Mouse (Mus musculus): ENCODE results near the gene Cxcl2. TPM values are rescaled to one million over a fixed set of nuclear protein-coding genes. Genes with fewer than 3 reads are reported as not detected.
A peak's percentile ranks its signal among the peaks of the same experiment; 100 is the strongest.

The Cxcl2 gene
- polyA plus RNA-seq, 1 experiment from 2014 or later: not detected

- Histone ChIP-seq H3K9me3 (no peaks in the 10 kb centered on the region), H3K27me3 (peaks cover 16% of the 10 kb centered on the region), H3K4me1 (replicated peaks) (peaks cover 22% of the 10 kb centered on the region), H3K9ac (no peak overlapping the region), H3K36me3 (no peaks in the 10 kb centered on the region), H3K27ac (replicated peaks) (no peak overlapping the region), H3K4me3 (no peak overlapping the region), H3K4me2 (no peak overlapping the region)
- ATAC-seq (ENCODE audit: low read depth): no peak
- 74% methylated on average over 7 of the region's 7 CpGs for WGBS
These were observed 3.0 kb upstream of the Cxcl2 start for GRCm38 (mm10) chr5:90900688-90901087.

GRCm38 (mm10) chr5:90902380-90903260 is 1.1 kb upstream of the Cxcl2 start:
- Histone ChIP-seq H3K4me3 (peak overlapping the region; percentile 32), H3K36me3 (no peaks in the 10 kb centered on the region), H3K27ac (replicated peaks) (no peak overlapping the region), H3K27me3 (peaks cover 20% of the 10 kb centered on the region), H3K9ac (peak overlapping the region; percentile 54; the same call in 1 of the 2 replicates), H3K9me3 (no peaks in the 10 kb centered on the region), H3K4me1 (replicated peaks) (peaks cover 22% of the 10 kb centered on the region), H3K4me2 (peak overlapping the region; percentile 65)
- WGBS: 13% methylated on average over 10 of the region's 10 CpGs
- ATAC-seq (ENCODE audit: low read depth): peak; percentile 73; the same call in 1 of the 2 replicates

GRCm38 (mm10) chr5:90908983-90909382 is 5.3 kb downstream of the Cxcl2 start:
- Histone ChIP-seq H3K4me1 (replicated peaks) (0 out of 2 replicates have a peak, but pooled peaks cover under 1% of the 10 kb centered on the region), H3K4me3 (no peak overlapping the region), H3K9me3 (no peaks in the 10 kb centered on the region), H3K4me2 (no peak overlapping the region), H3K36me3 (no peaks in the 10 kb centered on the region), H3K9ac (no peak overlapping the region), H3K27me3 (peaks cover 15% of the 10 kb centered on the region), H3K27ac (replicated peaks) (no peak overlapping the region)
- 3% methylated on average over 2 of the region's 2 CpGs for WGBS
- ATAC-seq (ENCODE audit: low read depth): no peak

GRCm38 (mm10) chr5:90919495-90919894 is 15.8 kb downstream of the Cxcl2 start:
- WGBS: 85% methylated on average over 2 of the region's 2 CpGs
- Histone ChIP-seq H3K4me1 (replicated peaks) (no peaks in the 10 kb centered on the region), H3K9me3 (no peaks in the 10 kb centered on the region), H3K9ac (no peak overlapping the region), H3K4me3 (no peak overlapping the region), H3K36me3 (no peaks in the 10 kb centered on the region), H3K27me3 (no peaks in the 10 kb centered on the region), H3K27ac (replicated peaks) (no peak overlapping the region), H3K4me2 (no peak overlapping the region)
- no peak for ATAC-seq (ENCODE audit: low read depth)

GRCm38 (mm10) chr5:90922958-90923357 is 19.3 kb downstream of the Cxcl2 start:
- no peaks in the 10 kb centered on the region for H3K27me3 ChIP-seq
- H3K27ac ChIP-seq (replicated peaks): no peak overlapping the region
- no peak overlapping the region for H3K4me3 ChIP-seq
- 93% methylated on average over 4 of the region's 4 CpGs for WGBS
- H3K4me1 ChIP-seq (replicated peaks): no peaks in the 10 kb centered on the region
- no peaks in the 10 kb centered on the region for H3K9me3 ChIP-seq
- no peak overlapping the region for H3K4me2 ChIP-seq
- no peak overlapping the region for H3K9ac ChIP-seq
- no peaks in the 10 kb centered on the region for H3K36me3 ChIP-seq
- ATAC-seq (ENCODE audit: low read depth): no peak

GRCm38 (mm10) chr5:90930546-90930945 is 26.9 kb downstream of the Cxcl2 start:
- peak overlapping the region; percentile 81 for H3K4me3 ChIP-seq
- no peaks in the 10 kb centered on the region for H3K9me3 ChIP-seq
- peaks cover 20% of the 10 kb centered on the region for H3K4me1 ChIP-seq (replicated peaks)
- ATAC-seq (ENCODE audit: low read depth): peak; percentile 13
- H3K27ac ChIP-seq (replicated peaks): peak overlapping the region; percentile 99
- peaks cover 15% of the 10 kb centered on the region for H3K36me3 ChIP-seq
- peak overlapping the region; percentile 98 for H3K9ac ChIP-seq
- WGBS: 42% methylated on average over 2 of the region's 2 CpGs
- no peaks in the 10 kb centered on the region for H3K27me3 ChIP-seq
- H3K4me2 ChIP-seq: peak overlapping the region; percentile 64

GRCm38 (mm10) chr5:90930971-90931851 is 27.5 kb downstream of the Cxcl2 start, which contains the start of gene Mthfd2l:
Mthfd2l (plus strand) TSS chr5:90931117.
- peaks cover 15% of the 10 kb centered on the region for H3K36me3 ChIP-seq
- H3K4me2 ChIP-seq: peak within 1 kb of the TSS; percentile 64
- no peaks in the 10 kb centered on the region for H3K9me3 ChIP-seq
- no peaks in the 10 kb centered on the region for H3K27me3 ChIP-seq
- H3K9ac ChIP-seq: peak within 1 kb of the TSS; percentile 98
- ATAC-seq (ENCODE audit: low read depth): peak; percentile 98
- peak within 1 kb of the TSS; percentile 99 for H3K27ac ChIP-seq (replicated peaks)
- peaks cover 20% of the 10 kb centered on the region for H3K4me1 ChIP-seq (replicated peaks)
- H3K4me3 ChIP-seq: peak within 1 kb of the TSS; percentile 81
- WGBS: under 1% methylated on average over 79 of the region's 79 CpGs

- peak; percentile 40 for ATAC-seq (ENCODE audit: low read depth)
- Histone ChIP-seq H3K4me3 (peak overlapping the region; percentile 81), H3K4me2 (peak overlapping the region; percentile 64), H3K36me3 (peaks cover 15% of the 10 kb centered on the region), H3K27ac (replicated peaks) (peak overlapping the region; percentile 99), H3K4me1 (replicated peaks) (peaks cover 24% of the 10 kb centered on the region), H3K9ac (peak overlapping the region; percentile 98), H3K27me3 (no peaks in the 10 kb centered on the region), H3K9me3 (no peaks in the 10 kb centered on the region)
- WGBS: 4% methylated on average over 6 of the region's 6 CpGs
These were observed 28.2 kb downstream of the Cxcl2 start for GRCm38 (mm10) chr5:90931911-90932310.

GRCm38 (mm10) chr5:90936706-90937105 is 33.0 kb downstream of the Cxcl2 start:
- no peak for ATAC-seq (ENCODE audit: low read depth)
- H3K4me2 ChIP-seq: no peak overlapping the region
- peaks cover 20% of the 10 kb centered on the region for H3K4me1 ChIP-seq (replicated peaks)
- peaks cover 17% of the 10 kb centered on the region for H3K36me3 ChIP-seq
- no peaks in the 10 kb centered on the region for H3K27me3 ChIP-seq
- no peak overlapping the region for H3K27ac ChIP-seq (replicated peaks)
- H3K9me3 ChIP-seq: no peaks in the 10 kb centered on the region
- WGBS: 36% methylated on average over 2 of the region's 2 CpGs
- H3K9ac ChIP-seq: no peak overlapping the region
- H3K4me3 ChIP-seq: no peak overlapping the region

GRCm38 (mm10) chr5:90945453-90945852 is 41.8 kb downstream of the Cxcl2 start:
- 94% methylated on average over 2 of the region's 2 CpGs for WGBS
- no peak overlapping the region for H3K4me2 ChIP-seq
- no peaks in the 10 kb centered on the region for H3K27me3 ChIP-seq
- ATAC-seq (ENCODE audit: low read depth): no peak
- no peaks in the 10 kb centered on the region for H3K9me3 ChIP-seq
- no peak overlapping the region for H3K27ac ChIP-seq (replicated peaks)
- no peaks in the 10 kb centered on the region; the same call in 1 of the 2 replicates for H3K4me1 ChIP-seq (replicated peaks)
- no peak overlapping the region for H3K4me3 ChIP-seq
- peaks cover 18% of the 10 kb centered on the region for H3K36me3 ChIP-seq
- H3K9ac ChIP-seq: no peak overlapping the region

GRCm38 (mm10) chr5:90949499-90949898 is 45.8 kb downstream of the Cxcl2 start:
- peaks cover 18% of the 10 kb centered on the region for H3K36me3 ChIP-seq
- H3K9ac ChIP-seq: no peak overlapping the region
- H3K9me3 ChIP-seq: no peaks in the 10 kb centered on the region
- ATAC-seq (ENCODE audit: low read depth): no peak
- no peak overlapping the region for H3K4me2 ChIP-seq
- WGBS: 86% methylated on average over 15 of the region's 15 CpGs
- H3K27ac ChIP-seq (replicated peaks): no peak overlapping the region
- H3K4me3 ChIP-seq: no peak overlapping the region
- H3K27me3 ChIP-seq: no peaks in the 10 kb centered on the region
- H3K4me1 ChIP-seq (replicated peaks): no peaks in the 10 kb centered on the region

GRCm38 (mm10) chr5:90951475-90951874 is 47.8 kb downstream of the Cxcl2 start:
- no peak overlapping the region for H3K27ac ChIP-seq (replicated peaks)
- no peaks in the 10 kb centered on the region for H3K4me1 ChIP-seq (replicated peaks)
- peaks cover 18% of the 10 kb centered on the region for H3K36me3 ChIP-seq
- H3K4me3 ChIP-seq: no peak overlapping the region
- H3K27me3 ChIP-seq: no peaks in the 10 kb centered on the region
- 42% methylated on average over 2 of the region's 2 CpGs for WGBS
- H3K9me3 ChIP-seq: no peaks in the 10 kb centered on the region
- ATAC-seq (ENCODE audit: low read depth): peak; percentile 71
- no peak overlapping the region for H3K9ac ChIP-seq
- no peak overlapping the region for H3K4me2 ChIP-seq
